Mouse (Mus musculus) cortical plate, adult 2 months (tissue): ENCODE measurements around the gene Ppp1r9b.

Experiments
- CTCF ChIP-seq: fragments of 200-500 bp; IDR thresholded peaks from 2 replicates; pipeline ENCODE4 v1.5.1; 2011; ENCODE audit warnings: mild to moderate bottlenecking, control low read depth, low read length; ENCODE audit not compliant: insufficient read depth; ENCODE audit errors: extremely low read depth
- POLR2A ChIP-seq: fragments of 200-500 bp; IDR thresholded peaks from 2 replicates; pipeline ENCODE4 v1.6.1; 2011; ENCODE audit warnings: mild to moderate bottlenecking, low read length, control low read depth; ENCODE audit not compliant: insufficient read depth; ENCODE audit errors: extremely low read depth

- TF ChIP-seq CTCF = no peak
- TF ChIP-seq POLR2A = no peak
These were observed 34.6 kb downstream of the Ppp1r9b start for GRCm38 (mm10) chr11:95025227-95026012.
